Mouse (Mus musculus): Measurements from ENCODE around the gene Glyctk. TPM values are rescaled to one million over a fixed set of nuclear protein-coding genes. Genes with fewer than 3 reads are reported as not detected.
A peak's percentile ranks its signal among the peaks of the same experiment; 100 is the strongest.

The Glyctk gene
- polyA plus RNA-seq, 1 experiment from 2014 or later: 3.0 TPM

GRCm38 (mm10) chr9:106179964-106180363 lies 22.0 kb upstream of the Glyctk start:
- DNase-seq (ENCODE audit: low spot score): no peak
- no peak for ATAC-seq (ENCODE audit: low FRiP score)
- Histone ChIP-seq H3K27ac (no peak overlapping the region), H3K9ac (no peak overlapping the region), H3K4me3 (replicated peaks; ENCODE audit: low read length) (no peak overlapping the region), H3K9me3 (ENCODE audit: control insufficient read depth, low read length) (no peaks in the 10 kb centered on the region), H3K4me2 (replicated peaks) (no peak overlapping the region), H3K36me3 (replicated peaks; ENCODE audit: control insufficient read depth, insufficient read depth) (peaks cover 90% of the 10 kb centered on the region), H3K4me1 (replicated peaks; ENCODE audit: control insufficient read depth, insufficient read depth, low read length) (peaks cover 6% of the 10 kb centered on the region; the same call in 1 of the 2 replicates), H3K27me3 (ENCODE audit: control insufficient read depth, insufficient read depth, low read length) (no peaks in the 10 kb centered on the region)
- WGBS: 93% methylated on average over 3 of the region's 3 CpGs

- H3K4me1 ChIP-seq (replicated peaks; ENCODE audit: control insufficient read depth, insufficient read depth, low read length): peaks cover 11% of the 10 kb centered on the region
- H3K27ac ChIP-seq: no peak overlapping the region
- H3K9me3 ChIP-seq (ENCODE audit: control insufficient read depth, low read length): no peaks in the 10 kb centered on the region
- ATAC-seq (ENCODE audit: low FRiP score) (no peak), DNase-seq (ENCODE audit: low spot score) (no peak)
- no peak overlapping the region for H3K4me3 ChIP-seq (replicated peaks; ENCODE audit: low read length)
- no peaks in the 10 kb centered on the region for H3K27me3 ChIP-seq (ENCODE audit: control insufficient read depth, insufficient read depth, low read length)
- H3K4me2 ChIP-seq (replicated peaks): no peak overlapping the region
- H3K9ac ChIP-seq: no peak overlapping the region
- peaks cover 85% of the 10 kb centered on the region for H3K36me3 ChIP-seq (replicated peaks; ENCODE audit: control insufficient read depth, insufficient read depth)
- WGBS: 94% methylated on average over 2 of the region's 2 CpGs
These were observed 21.5 kb upstream of the Glyctk start for GRCm38 (mm10) chr9:106179454-106179853.

- Histone ChIP-seq H3K36me3 (replicated peaks; ENCODE audit: control insufficient read depth, insufficient read depth) (peaks cover 68% of the 10 kb centered on the region), H3K9me3 (ENCODE audit: control insufficient read depth, low read length) (no peaks in the 10 kb centered on the region), H3K27ac (no peak overlapping the region), H3K4me3 (replicated peaks; ENCODE audit: low read length) (no peak overlapping the region), H3K27me3 (ENCODE audit: control insufficient read depth, insufficient read depth, low read length) (no peaks in the 10 kb centered on the region), H3K4me2 (replicated peaks) (no peak overlapping the region), H3K4me1 (replicated peaks; ENCODE audit: control insufficient read depth, insufficient read depth, low read length) (peaks cover 27% of the 10 kb centered on the region), H3K9ac (no peak overlapping the region)
- DNase-seq (ENCODE audit: low spot score): no peak
- WGBS: 89% methylated on average over 6 of the region's 6 CpGs
- no peak for ATAC-seq (ENCODE audit: low FRiP score)
These were observed 19.9 kb upstream of the Glyctk start for GRCm38 (mm10) chr9:106177799-106178198.

- peaks cover 58% of the 10 kb centered on the region for H3K36me3 ChIP-seq (replicated peaks; ENCODE audit: control insufficient read depth, insufficient read depth)
- WGBS: 89% methylated on average over 5 of the region's 5 CpGs
These were observed 18.8 kb upstream of the Glyctk start for GRCm38 (mm10) chr9:106176769-106177168.

GRCm38 (mm10) chr9:106175552-106176200 lies 17.7 kb upstream of the Glyctk start:
- 87% methylated on average over 3 of the region's 3 CpGs for WGBS
- Histone ChIP-seq H3K4me3 (replicated peaks; ENCODE audit: low read length) (no peak overlapping the region), H3K4me2 (replicated peaks) (0 out of 2 replicates have a peak overlapping the region, but pooled peaks have one; percentile 17), H3K27me3 (ENCODE audit: control insufficient read depth, insufficient read depth, low read length) (no peaks in the 10 kb centered on the region), H3K36me3 (replicated peaks; ENCODE audit: control insufficient read depth, insufficient read depth) (peaks cover 47% of the 10 kb centered on the region), H3K9me3 (ENCODE audit: control insufficient read depth, low read length) (no peaks in the 10 kb centered on the region), H3K9ac (no peak overlapping the region), H3K27ac (no peak overlapping the region), H3K4me1 (replicated peaks; ENCODE audit: control insufficient read depth, insufficient read depth, low read length) (peaks cover 35% of the 10 kb centered on the region)
- DNase-seq (ENCODE audit: low spot score) (no peak), ATAC-seq (ENCODE audit: low FRiP score) (no peak)

More at GRCm38 (mm10) chr9:106176769-106177168, 18.8 kb upstream of the Glyctk start:
- H3K27ac ChIP-seq: no peak overlapping the region
- ATAC-seq (ENCODE audit: low FRiP score): no peak
- DNase-seq (ENCODE audit: low spot score): no peak
- H3K4me3 ChIP-seq (replicated peaks; ENCODE audit: low read length): no peak overlapping the region
- no peaks in the 10 kb centered on the region for H3K27me3 ChIP-seq (ENCODE audit: control insufficient read depth, insufficient read depth, low read length)
- no peak overlapping the region for H3K9ac ChIP-seq
- H3K4me2 ChIP-seq (replicated peaks): no peak overlapping the region
- peaks cover 35% of the 10 kb centered on the region for H3K4me1 ChIP-seq (replicated peaks; ENCODE audit: control insufficient read depth, insufficient read depth, low read length)
- H3K9me3 ChIP-seq (ENCODE audit: control insufficient read depth, low read length): no peaks in the 10 kb centered on the region

GRCm38 (mm10) chr9:106173363-106173762 lies 15.4 kb upstream of the Glyctk start:
- Histone ChIP-seq H3K27me3 (ENCODE audit: control insufficient read depth, insufficient read depth, low read length) (no peaks in the 10 kb centered on the region), H3K4me2 (replicated peaks) (peak overlapping the region; percentile 95), H3K9ac (peak overlapping the region; percentile 31; the same call in 1 of the 2 replicates), H3K36me3 (replicated peaks; ENCODE audit: control insufficient read depth, insufficient read depth) (peaks cover 24% of the 10 kb centered on the region), H3K27ac (no peak overlapping the region), H3K4me3 (replicated peaks; ENCODE audit: low read length) (peak overlapping the region; percentile 82), H3K9me3 (ENCODE audit: control insufficient read depth, low read length) (no peaks in the 10 kb centered on the region), H3K4me1 (replicated peaks; ENCODE audit: control insufficient read depth, insufficient read depth, low read length) (peaks cover 39% of the 10 kb centered on the region)
- DNase-seq (ENCODE audit: low spot score): no peak
- ATAC-seq (ENCODE audit: low FRiP score): no peak
- WGBS: 64% methylated on average over 2 of the region's 2 CpGs

- Histone ChIP-seq H3K4me1 (replicated peaks; ENCODE audit: control insufficient read depth, insufficient read depth, low read length) (peaks cover 39% of the 10 kb centered on the region), H3K27ac (no peak overlapping the region), H3K4me3 (replicated peaks; ENCODE audit: low read length) (peak overlapping the region; percentile 82), H3K9me3 (ENCODE audit: control insufficient read depth, low read length) (no peaks in the 10 kb centered on the region), H3K27me3 (ENCODE audit: control insufficient read depth, insufficient read depth, low read length) (no peaks in the 10 kb centered on the region), H3K9ac (peak overlapping the region; percentile 92), H3K4me2 (replicated peaks) (peak overlapping the region; percentile 95), H3K36me3 (replicated peaks; ENCODE audit: control insufficient read depth, insufficient read depth) (peaks cover 16% of the 10 kb centered on the region)
- no peak for ATAC-seq (ENCODE audit: low FRiP score)
- 34% methylated on average over 3 of the region's 3 CpGs for WGBS
- DNase-seq (ENCODE audit: low spot score): no peak
These were observed 14.6 kb upstream of the Glyctk start for GRCm38 (mm10) chr9:106172527-106172926.

- Histone ChIP-seq H3K9ac (peak overlapping the region; percentile 92), H3K9me3 (ENCODE audit: control insufficient read depth, low read length) (no peaks in the 10 kb centered on the region), H3K4me3 (replicated peaks; ENCODE audit: low read length) (peak overlapping the region; percentile 82), H3K27ac (peak overlapping the region; percentile 98), H3K4me2 (replicated peaks) (peak overlapping the region; percentile 95), H3K27me3 (ENCODE audit: control insufficient read depth, insufficient read depth, low read length) (no peaks in the 10 kb centered on the region), H3K4me1 (replicated peaks; ENCODE audit: control insufficient read depth, insufficient read depth, low read length) (peaks cover 39% of the 10 kb centered on the region), H3K36me3 (replicated peaks; ENCODE audit: control insufficient read depth, insufficient read depth) (peaks cover 6% of the 10 kb centered on the region)
- DNase-seq (ENCODE audit: low spot score): no peak
- peak; percentile 71 for ATAC-seq (ENCODE audit: low FRiP score)
- under 1% methylated on average over 30 of the region's 30 CpGs for WGBS
These were observed 13.6 kb upstream of the Glyctk start for GRCm38 (mm10) chr9:106171346-106172158.

- H3K27me3 ChIP-seq (ENCODE audit: control insufficient read depth, insufficient read depth, low read length): no peaks in the 10 kb centered on the region
- peak within 1 kb of the TSS; percentile 98 for H3K27ac ChIP-seq
- peak within 1 kb of the TSS; percentile 92 for H3K9ac ChIP-seq
- H3K4me3 ChIP-seq (replicated peaks; ENCODE audit: low read length): peak within 1 kb of the TSS; percentile 82
- peaks cover 39% of the 10 kb centered on the region for H3K4me1 ChIP-seq (replicated peaks; ENCODE audit: control insufficient read depth, insufficient read depth, low read length)
- ATAC-seq (ENCODE audit: low FRiP score) (peak; percentile 92), DNase-seq (ENCODE audit: low spot score) (peak; percentile 89)
- no peaks in the 10 kb centered on the region for H3K36me3 ChIP-seq (replicated peaks; ENCODE audit: control insufficient read depth, insufficient read depth)
- H3K9me3 ChIP-seq (ENCODE audit: control insufficient read depth, low read length): no peaks in the 10 kb centered on the region
- peak within 1 kb of the TSS; percentile 95 for H3K4me2 ChIP-seq (replicated peaks)
- WGBS: under 1% methylated on average over 58 of the region's 81 CpGs
These were observed 12.8 kb upstream of the Glyctk start, which contains the start of gene Wdr82 for GRCm38 (mm10) chr9:106170556-106171345. TSS of gene Wdr82 (plus strand) at chr9:106170928.

Data from hindbrain, embryonic 14.5 days (tissue).